Mouse (Mus musculus) midbrain, embryonic 10.5 days (tissue): ENCODE measurements at regions not wholly inside any gene's neighbourhood (a gene's known extent, or its start where the extent isn't known, plus 50 kb on each side); places are given as distances from the start of the nearest gene placed in this dataset.

Experiments used
- DNase-seq: peaks from one replicate; pipeline ENCODE4 v3.0.0-alpha.2; 2017; ENCODE audit warnings: low spot score
- H3K27ac ChIP-seq: fragments of 300-500 bp; sonication (generic); replicated peaks from 2 replicates; pipeline ENCODE4 v1.5.1; 2016; ENCODE audit warnings: mild to moderate bottlenecking
- H3K27me3 ChIP-seq: fragments of 300-500 bp; sonication (generic); 2 replicates; pipeline ENCODE4 v1.6.1; 2016; ENCODE audit warnings: low read depth, mild to moderate bottlenecking; ENCODE audit not compliant: poor library complexity, severe bottlenecking
- H3K36me3 ChIP-seq: fragments of 300-500 bp; sonication (generic); 2 replicates; pipeline ENCODE4 v1.6.1; 2016; ENCODE audit warnings: mild to moderate bottlenecking, moderate library complexity
- H3K4me1 ChIP-seq: fragments of 300-500 bp; sonication (generic); 2 replicates; pipeline ENCODE4 v1.6.1; 2016
- H3K4me3 ChIP-seq: fragments of 300-500 bp; sonication (generic); 2 replicates; pipeline ENCODE4 v1.5.1; 2016; ENCODE audit warnings: mild to moderate bottlenecking, moderate library complexity
- H3K9me3 ChIP-seq: fragments of 300-500 bp; sonication (generic); replicated peaks from 2 replicates; pipeline ENCODE4 v1.6.1; 2016; ENCODE audit warnings: mild to moderate bottlenecking
- WGBS: fragments of 180-500 bp; shearing (Covaris S2); methylation state at CpG from one replicate; pipeline ENCODE4 v1.1.7; 2016; 5-methylcytosine and 5-hydroxymethylcytosine counted together

GRCm38 (mm10) chr10:124945257-124945656, 444.0 kb downstream of the Slc16a7 start:
- 93% methylated on average over 6 of the region's 6 CpGs for WGBS
- H3K4me3 ChIP-seq, result no peak overlapping the region
- DNase-seq, result no peak
- H3K36me3 ChIP-seq, result no peaks in the 10 kb centered on the region
- H3K27ac ChIP-seq, result no peak overlapping the region
- no peaks in the 10 kb centered on the region for H3K27me3 ChIP-seq
- no peaks in the 10 kb centered on the region for H3K4me1 ChIP-seq
- no peaks in the 10 kb centered on the region for H3K9me3 ChIP-seq

DNA sequence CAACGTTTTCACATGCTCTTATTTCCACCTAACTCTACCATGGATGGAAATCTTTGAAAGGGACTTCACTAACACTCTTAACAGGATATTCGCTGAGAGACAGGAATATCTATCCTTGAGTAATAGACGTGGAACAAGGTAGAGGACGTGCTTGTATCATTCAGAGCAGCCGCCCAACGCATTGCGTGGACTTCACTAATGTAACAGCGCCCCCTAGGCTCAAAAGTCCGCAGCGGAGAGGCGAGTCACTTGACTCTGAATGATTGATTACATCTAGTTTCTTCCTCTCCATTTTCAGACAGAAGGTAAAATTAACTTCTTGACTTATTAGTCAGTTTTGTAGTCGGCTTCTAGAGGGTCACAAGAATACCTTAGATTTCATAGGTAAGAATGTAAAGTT, 447.1 kb downstream of the Slc16a7 start:
- WGBS, result 58% methylated on average over 12 of the region's 12 CpGs
- Histone ChIP-seq H3K4me3 (no peak overlapping the region), H3K36me3 (no peaks in the 10 kb centered on the region), H3K9me3 (no peaks in the 10 kb centered on the region), H3K27ac (no peak overlapping the region), H3K4me1 (no peaks in the 10 kb centered on the region), H3K27me3 (no peaks in the 10 kb centered on the region)
- DNase-seq, result peak; percentile 13

DNA sequence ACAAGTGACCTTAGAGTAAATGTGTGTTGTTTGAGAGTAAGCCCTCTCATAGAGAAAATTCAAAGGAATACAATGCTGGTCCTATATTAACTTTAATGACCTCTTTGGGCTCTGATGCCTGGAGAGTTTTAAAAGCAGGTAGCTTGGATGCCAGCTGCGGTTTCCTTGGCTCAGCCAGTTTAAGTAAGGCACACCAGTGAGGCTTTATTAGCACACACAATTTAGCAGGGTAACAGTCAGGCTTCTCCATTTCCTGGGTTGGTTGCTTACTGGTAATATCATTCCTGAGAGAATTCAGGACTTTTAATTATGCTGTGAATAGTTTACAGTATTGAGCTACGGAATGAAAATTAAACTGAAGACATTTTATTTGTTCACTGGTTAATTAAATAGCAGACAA, 462.0 kb downstream of the Slc16a7 start:
- no peaks in the 10 kb centered on the region for H3K36me3 ChIP-seq
- WGBS, result 90% methylated on average over 2 of the region's 2 CpGs
- H3K4me1 ChIP-seq, result no peaks in the 10 kb centered on the region
- DNase-seq, result no peak
- H3K9me3 ChIP-seq, result no peaks in the 10 kb centered on the region
- no peak overlapping the region for H3K4me3 ChIP-seq
- H3K27me3 ChIP-seq, result no peaks in the 10 kb centered on the region
- H3K27ac ChIP-seq, result no peak overlapping the region

DNA sequence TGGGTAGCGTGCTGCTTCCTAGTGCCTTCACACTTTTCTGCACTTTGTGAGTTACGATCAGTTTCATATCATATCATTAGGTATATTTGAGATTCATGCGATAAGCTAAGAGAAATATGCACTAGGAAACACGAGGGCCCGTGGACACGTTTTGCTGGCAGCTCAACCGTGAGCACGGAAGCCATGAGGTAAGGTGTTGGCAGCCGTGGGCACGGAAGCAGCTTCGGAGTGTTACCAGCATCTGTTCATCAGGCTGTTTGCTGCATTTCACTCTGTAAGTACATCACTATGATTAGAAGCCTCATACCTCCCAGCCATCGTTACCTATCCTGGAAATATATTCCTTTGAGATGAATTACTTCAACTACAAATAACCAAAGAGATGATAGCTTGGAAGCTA, 489.2 kb downstream of the Slc16a7 start:
- H3K36me3 ChIP-seq, result no peaks in the 10 kb centered on the region
- WGBS, result 95% methylated on average over 12 of the region's 12 CpGs
- no peak overlapping the region for H3K27ac ChIP-seq
- H3K9me3 ChIP-seq, result no peaks in the 10 kb centered on the region
- no peaks in the 10 kb centered on the region for H3K4me1 ChIP-seq
- no peak overlapping the region for H3K4me3 ChIP-seq
- no peaks in the 10 kb centered on the region for H3K27me3 ChIP-seq
- DNase-seq, result no peak

DNA sequence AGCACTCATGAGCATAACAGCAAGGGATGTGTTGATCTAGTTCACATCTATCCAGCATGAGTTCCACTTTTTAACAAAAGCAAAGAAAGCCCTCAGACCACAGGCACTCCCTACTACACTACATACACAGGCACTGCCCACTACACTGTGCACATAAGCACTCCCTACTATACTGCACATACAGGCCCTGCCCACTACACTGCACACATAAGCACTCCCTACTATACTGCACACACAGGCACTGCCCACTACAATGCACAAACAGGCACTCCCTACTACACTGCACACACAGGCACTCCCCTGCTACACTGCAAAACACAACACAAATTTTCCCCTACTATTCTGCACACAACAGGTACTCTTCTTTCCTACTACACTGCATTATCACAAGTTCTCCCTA, 510.7 kb downstream of the Slc16a7 start:
- Histone ChIP-seq H3K27ac (no peak overlapping the region), H3K27me3 (no peaks in the 10 kb centered on the region), H3K9me3 (no peaks in the 10 kb centered on the region), H3K4me3 (no peak overlapping the region), H3K4me1 (no peaks in the 10 kb centered on the region), H3K36me3 (no peaks in the 10 kb centered on the region)
- no peak for DNase-seq

GRCm38 (mm10) chr10:124877706-124878105, 511.6 kb downstream of the Slc16a7 start:
- DNase-seq, result no peak
- no peaks in the 10 kb centered on the region for H3K36me3 ChIP-seq
- H3K4me1 ChIP-seq, result no peaks in the 10 kb centered on the region
- H3K27ac ChIP-seq, result no peak overlapping the region
- H3K9me3 ChIP-seq, result no peaks in the 10 kb centered on the region
- H3K27me3 ChIP-seq, result no peaks in the 10 kb centered on the region
- no peak overlapping the region for H3K4me3 ChIP-seq
- WGBS, result 93% methylated on average over 2 of the region's 2 CpGs

DNA sequence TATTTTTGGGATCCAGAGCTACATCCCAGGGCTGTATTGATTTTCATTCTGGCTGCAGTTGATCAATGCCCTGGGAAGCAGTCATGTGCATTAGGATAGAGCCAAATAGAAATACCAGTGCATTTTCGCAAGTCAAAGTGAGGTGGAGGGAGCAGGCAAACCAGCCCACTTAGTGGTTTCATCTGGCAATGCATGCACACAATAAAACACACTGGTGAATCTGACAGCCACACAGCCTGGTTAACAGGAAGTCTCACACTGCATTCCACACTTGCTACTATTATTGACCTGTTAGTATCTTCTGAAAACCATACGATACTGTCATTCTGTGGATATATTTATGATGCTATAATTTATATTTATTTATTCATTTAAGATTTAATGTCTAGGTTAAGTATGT, 517.1 kb downstream of the Slc16a7 start:
- no peak overlapping the region for H3K27ac ChIP-seq
- no peaks in the 10 kb centered on the region for H3K4me1 ChIP-seq
- no peak for DNase-seq
- no peaks in the 10 kb centered on the region for H3K9me3 ChIP-seq
- 89% methylated on average over 2 of the region's 2 CpGs for WGBS
- no peaks in the 10 kb centered on the region for H3K36me3 ChIP-seq
- no peaks in the 10 kb centered on the region for H3K27me3 ChIP-seq
- H3K4me3 ChIP-seq, result no peak overlapping the region

- no peaks in the 10 kb centered on the region for H3K4me1 ChIP-seq
- WGBS, result 94% methylated on average over 8 of the region's 8 CpGs
- no peak overlapping the region for H3K4me3 ChIP-seq
- H3K9me3 ChIP-seq, result no peaks in the 10 kb centered on the region
- H3K27ac ChIP-seq, result no peak overlapping the region
- DNase-seq, result no peak
- no peaks in the 10 kb centered on the region for H3K27me3 ChIP-seq
- H3K36me3 ChIP-seq, result no peaks in the 10 kb centered on the region
These were observed 546.6 kb downstream of the Slc16a7 start for GRCm38 (mm10) chr10:124842546-124843113.

DNA sequence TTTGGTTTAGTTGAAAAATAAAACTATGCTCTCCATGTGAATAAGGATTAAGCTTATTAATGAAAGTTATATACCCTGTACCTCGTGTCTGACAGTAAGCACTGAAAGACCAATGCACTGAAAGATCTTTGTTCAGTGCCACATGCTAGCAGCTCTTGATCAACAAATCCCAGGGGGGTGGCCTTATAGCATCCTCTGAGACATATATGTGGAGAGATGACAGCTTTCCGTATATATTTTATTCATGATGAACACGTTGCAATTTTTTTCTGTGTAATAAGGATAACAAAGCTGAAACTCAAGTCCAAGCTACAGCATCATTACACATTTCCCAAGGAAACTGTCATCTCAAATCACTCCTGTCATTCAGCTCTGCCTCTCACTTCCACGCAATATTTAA, 555.3 kb downstream of the Slc16a7 start:
- no peaks in the 10 kb centered on the region for H3K36me3 ChIP-seq
- H3K4me3 ChIP-seq, result no peak overlapping the region
- H3K4me1 ChIP-seq, result no peaks in the 10 kb centered on the region
- no peak overlapping the region for H3K27ac ChIP-seq
- no peak for DNase-seq
- WGBS, result 88% methylated on average over 4 of the region's 4 CpGs
- H3K9me3 ChIP-seq, result no peaks in the 10 kb centered on the region
- H3K27me3 ChIP-seq, result no peaks in the 10 kb centered on the region

GRCm38 (mm10) chr10:124803997-124804614, 585.2 kb downstream of the Slc16a7 start:
- 79% methylated on average over 3 of the region's 3 CpGs for WGBS
- DNase-seq, result no peak
- H3K4me1 ChIP-seq, result no peaks in the 10 kb centered on the region
- H3K36me3 ChIP-seq, result no peaks in the 10 kb centered on the region
- no peak overlapping the region for H3K4me3 ChIP-seq
- no peaks in the 10 kb centered on the region for H3K27me3 ChIP-seq
- no peaks in the 10 kb centered on the region for H3K9me3 ChIP-seq
- no peak overlapping the region for H3K27ac ChIP-seq
